Mouse (Mus musculus) adrenal gland, postnatal 14 days (tissue): ENCODE measurements at regions not wholly inside any gene's neighbourhood (a gene's known extent, or its start where the extent isn't known, plus 50 kb on each side); places are given as distances from the start of the nearest gene placed in this dataset.
A peak's percentile ranks its signal among the peaks of the same experiment; 100 is the strongest.

ENCODE experiments used
- DNase-seq: peaks from one replicate; pipeline ENCODE4 v3.0.0; 2021; ENCODE audit warnings: mixed read lengths

- peak; percentile 16 for DNase-seq
Observed at GRCm38 (mm10) chr1:3900354-3900753, 907.3 kb upstream of the Gm37988 start.

GRCm38 (mm10) chr1:3903432-3903831 is 904.3 kb upstream of the Gm37988 start:
- no peak for DNase-seq

DNA sequence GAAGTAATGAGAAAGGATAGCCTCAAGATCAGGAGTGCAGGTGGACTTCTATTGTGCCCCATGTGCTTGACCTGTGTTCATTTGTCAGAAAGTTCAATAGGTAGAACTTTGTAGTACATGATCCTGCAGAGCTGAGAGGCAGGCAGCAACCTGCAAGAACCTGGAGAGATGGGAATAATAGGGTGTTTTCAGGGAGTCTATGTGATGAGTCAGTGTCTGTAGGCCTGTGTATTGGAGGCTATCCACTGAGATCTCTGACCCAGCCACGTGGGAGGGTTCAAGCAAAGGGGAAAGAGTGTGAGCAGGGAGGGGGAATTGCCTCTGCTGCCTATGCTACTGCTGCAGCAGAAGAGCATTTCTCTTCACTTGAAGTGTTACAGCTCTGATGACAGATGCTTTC is 895.2 kb upstream of the Gm37988 start:
- DNase-seq = no peak

DNA sequence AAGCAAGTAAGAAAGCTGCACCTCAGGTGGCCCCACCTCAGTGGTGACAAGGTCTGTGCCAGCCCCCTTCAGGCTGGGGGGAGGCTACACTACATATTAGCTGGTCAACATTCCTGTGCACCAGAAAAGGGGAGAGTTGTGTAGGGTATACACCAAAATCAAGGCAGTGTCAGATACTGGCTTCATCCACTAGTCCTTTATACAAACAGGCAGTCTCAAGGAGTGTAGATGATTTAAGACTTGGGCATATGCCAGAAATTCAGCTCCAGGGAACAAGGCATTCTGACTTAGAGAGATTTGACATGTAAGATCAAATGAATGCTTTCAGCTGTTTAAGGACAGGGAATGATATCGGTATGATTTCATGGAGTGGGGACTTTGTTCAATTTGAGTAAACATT is 894.1 kb upstream of the Gm37988 start:
- no peak for DNase-seq
